Mouse (Mus musculus) hematopoietic multipotent progenitor cell, adult 10-12 weeks (in vitro differentiated cells): ENCODE results near the gene Snx6. TPM values are rescaled to one million over a fixed set of nuclear protein-coding genes. Genes with fewer than 3 reads are reported as not detected.

Experiments
- polyA plus RNA-seq: library from polyadenylated mRNA; stranded (reverse); fragments of >175 nt; gene quantifications from 2 replicates; pipeline ENCODE4 v1.2.3, GENCODE M21; 2012; ENCODE audit warnings: low replicate concordance

Gene Snx6
- polyA plus RNA-seq, result 8.5 and 19.6 TPM in 2 replicates

GRCm38 (mm10) chr12:54795153-54795998, at the start of gene Snx6:
Snx6 (minus strand) TSS chr12:54795703.

Other genes with a start within 250 kb of the Snx6 start
- gene Sptssa, start 139.1 kb downstream of the Snx6 start, polyA plus RNA-seq, result 8.1 and 15.0 TPM in 2 replicates
- gene Eapp, start 99.8 kb downstream of the Snx6 start, polyA plus RNA-seq, result 37.2 and 59.1 TPM in 2 replicates
- 1.2 and 2.3 TPM in 2 replicates for gene Cfl2, start 67.2 kb upstream of the Snx6 start, polyA plus RNA-seq
- 0.85 and 0.88 TPM in 2 replicates for gene Gm20403, start 190.8 kb upstream of the Snx6 start, polyA plus RNA-seq
- gene Baz1a, start 218.6 kb upstream of the Snx6 start, polyA plus RNA-seq, result 20.8 and 36.6 TPM in 2 replicates